Mouse (Mus musculus) frontal cortex, postnatal 10 days (tissue): ENCODE measurements at regions not wholly inside any gene's neighbourhood (a gene's known extent, or its start where the extent isn't known, plus 50 kb on each side); places are given as distances from the start of the nearest gene placed in this dataset.
A peak's percentile ranks its signal among the peaks of the same experiment; 100 is the strongest.

ENCODE experiments used
- DNase-seq, 2 experiments: peaks; one replicate each; pipeline ENCODE4 v3.0.0; 2022; ENCODE audit warnings: low spot score in 2 of 2, mixed read lengths in 1 of 2

DNA sequence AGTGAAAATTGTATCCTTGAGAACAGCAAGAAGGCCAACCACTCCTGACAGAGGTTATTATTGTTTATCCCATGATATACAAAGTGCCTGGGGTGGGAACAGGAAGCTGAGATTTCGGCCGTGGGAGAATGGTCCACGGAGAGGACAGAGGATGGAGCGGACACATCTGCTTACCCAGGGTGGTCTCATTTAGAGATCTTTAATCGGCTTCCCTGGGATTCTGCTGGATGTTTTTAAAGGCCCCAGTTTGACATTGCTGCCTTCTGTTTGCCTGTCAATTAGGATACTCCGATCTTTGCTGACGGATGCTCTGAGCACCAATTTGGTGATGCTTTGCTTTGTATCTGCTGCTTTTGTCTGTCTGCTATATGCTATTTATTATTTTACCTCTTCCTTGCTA, 803.5 kb downstream of the Tmem132b start:
- no peak for DNase-seq

- no peak for DNase-seq
Measured at GRCm38 (mm10) chr5:126335553-126336520, 804.3 kb downstream of the Tmem132b start.

- no peak for DNase-seq
Measured at GRCm38 (mm10) chr5:126337884-126338283, 806.3 kb downstream of the Tmem132b start.

DNA sequence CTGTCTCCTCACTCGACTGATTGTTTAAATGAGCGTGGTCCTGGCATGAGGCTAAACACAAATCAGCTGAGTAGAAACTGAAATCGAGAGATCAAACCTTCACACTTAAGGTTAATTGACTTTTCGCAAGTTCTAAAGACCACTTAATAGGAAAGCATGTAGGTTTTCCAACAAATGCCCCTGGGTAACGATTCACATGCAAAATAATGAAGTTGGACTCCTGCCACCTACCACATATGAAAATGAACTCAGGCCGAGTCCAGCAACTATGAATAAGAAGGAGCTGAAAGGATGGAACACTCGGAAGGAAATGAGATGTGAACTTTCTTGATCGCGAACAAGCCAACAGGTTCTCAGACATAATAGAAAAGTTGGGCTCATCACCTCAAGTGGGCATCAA, 812.0 kb downstream of the Tmem132b start:
- no peak for DNase-seq

GRCm38 (mm10) chr5:126350936-126351335, 819.4 kb downstream of the Tmem132b start:
- no peak for DNase-seq

GRCm38 (mm10) chr5:126369436-126369835, 837.9 kb downstream of the Tmem132b start:
- DNase-seq, result no peak

DNA sequence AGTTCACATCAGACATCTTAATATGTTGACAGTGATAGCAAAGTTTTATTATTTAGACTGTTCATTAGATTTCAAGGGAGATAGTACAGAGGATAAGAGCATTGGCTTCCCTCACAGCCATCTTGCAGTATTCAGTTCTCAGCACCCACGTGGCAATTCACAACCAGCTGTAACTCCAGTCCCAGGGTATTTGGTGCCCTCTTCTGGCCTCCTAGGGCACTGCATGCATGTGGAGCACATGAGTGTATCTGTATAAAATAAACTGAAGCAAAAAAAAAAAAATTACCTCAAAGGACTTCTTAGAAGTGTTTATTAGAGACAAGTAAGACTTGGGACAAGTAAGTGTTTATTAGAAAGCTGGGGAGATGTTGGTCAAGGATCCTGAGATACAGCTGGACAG, 849.3 kb upstream of the Tmem132c start:
- DNase-seq, result no peak

DNA sequence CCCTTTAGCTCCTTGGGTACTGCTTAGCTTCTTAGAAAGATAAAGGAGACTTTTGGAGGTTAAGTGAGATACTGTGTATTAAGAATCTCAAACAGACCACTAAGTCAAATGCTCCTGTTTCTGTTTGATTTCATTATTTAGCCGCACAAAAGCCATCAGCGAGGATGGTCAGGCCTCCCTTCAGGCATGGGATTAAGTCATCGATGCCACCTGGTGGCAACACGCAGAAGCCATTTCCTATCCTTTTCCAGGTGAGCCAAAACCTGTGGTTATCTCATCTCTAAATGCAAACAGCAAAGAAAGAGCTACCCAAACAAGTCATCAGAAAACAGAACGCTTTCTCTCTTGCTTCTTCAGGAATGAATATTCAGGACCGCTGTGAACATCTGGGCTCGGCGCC, 846.3 kb upstream of the Tmem132c start:
- DNase-seq, result no peak

DNA sequence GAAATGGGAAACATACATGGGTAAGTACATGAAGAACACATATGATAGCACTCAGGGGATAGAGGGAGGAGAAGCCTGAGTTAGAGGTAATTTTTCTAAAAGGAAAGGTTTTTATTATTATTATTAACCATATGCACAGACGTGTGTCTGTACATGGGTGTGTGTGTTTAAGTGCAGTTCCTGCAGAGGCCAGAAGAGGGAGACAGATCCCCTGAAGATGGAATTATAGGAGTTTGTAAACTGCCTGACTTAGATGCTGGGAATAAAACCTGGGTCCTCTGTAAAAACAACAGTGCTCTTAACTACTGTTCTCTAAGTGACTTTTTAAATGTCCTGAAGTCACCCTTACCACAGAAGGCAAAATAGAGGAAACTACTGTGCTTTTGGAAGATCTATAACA, 809.9 kb upstream of the Tmem132c start:
- no peak for DNase-seq

DNA sequence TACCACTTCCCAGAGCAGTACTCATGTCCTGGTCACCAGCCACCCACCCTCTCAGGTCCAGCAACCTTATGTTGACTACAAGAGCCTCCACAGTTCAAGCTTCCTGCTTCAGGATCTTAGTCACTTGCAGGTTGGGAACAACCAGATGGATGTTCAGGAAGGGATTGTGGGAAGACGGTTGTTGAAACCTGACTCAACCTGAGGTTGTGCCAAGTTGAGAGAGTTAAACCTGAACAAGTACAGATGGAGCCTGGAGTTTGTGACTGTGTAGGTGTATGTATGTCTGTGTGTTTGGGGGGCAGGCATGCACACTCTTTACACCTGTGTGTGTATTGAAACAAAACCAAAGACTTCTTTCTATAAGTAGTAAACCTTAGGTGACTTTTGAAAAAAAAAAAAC, 802.9 kb upstream of the Tmem132c start:
- DNase-seq, result no peak

GRCm38 (mm10) chr5:126440516-126440915, 801.1 kb upstream of the Tmem132c start:
- DNase-seq, result no peak

DNA sequence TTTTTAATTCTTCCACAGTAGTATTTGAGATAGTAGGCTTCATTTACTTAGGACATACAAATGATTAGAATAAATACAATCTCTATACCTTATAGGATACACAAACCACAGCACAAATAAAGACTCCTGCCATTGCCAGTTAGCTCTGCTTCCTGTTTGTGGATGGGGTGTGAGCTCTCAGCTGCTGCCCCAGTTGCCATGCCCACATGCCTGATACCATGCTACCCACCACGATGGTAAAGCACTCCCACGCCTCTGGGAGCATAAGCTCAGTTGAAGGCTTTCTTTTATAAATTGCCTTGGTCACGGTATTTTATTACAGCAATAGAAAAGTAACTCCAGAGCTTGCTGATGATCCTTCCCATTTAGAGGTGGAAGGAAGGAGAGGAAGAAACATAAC, 765.8 kb upstream of the Tmem132c start:
- DNase-seq, result no peak

DNA sequence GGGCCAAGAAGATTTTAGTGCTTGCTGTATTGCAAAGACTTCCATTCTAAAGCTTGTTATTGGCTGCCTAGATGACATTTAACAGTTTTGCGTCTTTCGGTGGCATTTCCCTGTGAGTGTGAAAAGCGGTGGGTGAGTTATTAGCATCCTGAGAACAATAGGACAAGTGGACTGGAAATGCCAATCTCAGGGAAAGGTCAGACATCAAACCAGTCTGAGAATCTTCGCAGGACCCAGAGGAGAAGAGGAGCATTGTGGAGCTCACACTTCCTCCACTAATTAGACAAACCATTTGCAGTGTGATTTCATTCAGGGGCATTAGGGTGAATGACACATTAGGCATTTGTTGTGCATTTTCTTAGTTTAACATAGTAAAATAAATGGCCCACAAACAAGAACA, 719.5 kb upstream of the Tmem132c start:
- DNase-seq, result no peak

DNA sequence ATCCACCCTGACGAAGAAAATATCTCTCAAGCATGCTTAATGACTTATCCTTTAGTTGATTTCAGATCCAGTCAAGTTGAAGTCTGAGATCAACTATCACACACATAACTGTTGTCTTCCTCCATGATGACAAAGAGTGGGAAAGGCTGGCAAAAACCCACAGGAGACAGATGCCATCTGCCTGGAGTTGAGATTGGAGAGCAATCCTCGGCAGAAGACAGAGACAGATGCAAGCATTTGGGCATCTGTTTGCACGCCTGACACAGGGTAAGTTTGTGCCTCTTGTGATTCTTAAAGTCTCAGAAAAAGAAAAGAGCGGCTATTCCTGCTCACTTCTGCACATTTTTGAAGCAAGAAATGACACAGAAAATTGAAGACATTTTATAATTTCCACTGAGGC, 715.7 kb upstream of the Tmem132c start:
- DNase-seq, result peak; percentile 8 to 9

DNA sequence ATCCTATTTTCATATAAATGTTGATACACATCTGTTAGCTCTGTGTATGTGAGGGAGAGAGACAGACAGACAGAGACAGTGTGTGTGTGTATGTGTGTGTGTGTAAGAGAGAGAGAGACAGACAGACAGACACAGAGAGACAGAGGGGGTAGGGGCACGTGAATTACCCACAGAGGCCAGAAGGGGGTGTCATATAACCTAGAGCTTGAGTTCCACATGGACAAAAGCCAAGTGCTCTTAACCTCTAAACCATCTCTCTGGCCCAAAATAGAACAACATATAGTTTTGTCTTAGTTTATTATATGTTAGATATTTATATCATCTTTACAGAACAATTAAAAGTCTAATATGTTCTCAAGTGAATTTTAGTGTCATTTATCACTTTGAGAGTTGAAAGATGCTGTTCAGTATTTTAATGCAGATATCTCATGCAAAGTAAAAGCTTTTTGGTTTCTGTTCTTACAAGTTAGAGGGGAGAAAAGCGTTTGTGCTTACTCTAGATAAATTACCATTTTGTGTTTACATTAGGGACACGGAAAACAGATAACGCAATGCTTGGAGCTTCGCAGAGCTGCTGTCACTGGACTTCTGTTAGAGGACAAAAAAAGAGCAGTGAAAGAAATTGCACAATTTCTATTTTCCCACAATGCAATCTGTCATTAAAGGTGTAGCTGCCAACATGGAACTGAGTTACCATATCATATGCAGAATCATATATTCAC, 710.6 kb upstream of the Tmem132c start:
- DNase-seq, result no peak

GRCm38 (mm10) chr5:126531528-126531894, 710.1 kb upstream of the Tmem132c start:
- DNase-seq, result no peak

DNA sequence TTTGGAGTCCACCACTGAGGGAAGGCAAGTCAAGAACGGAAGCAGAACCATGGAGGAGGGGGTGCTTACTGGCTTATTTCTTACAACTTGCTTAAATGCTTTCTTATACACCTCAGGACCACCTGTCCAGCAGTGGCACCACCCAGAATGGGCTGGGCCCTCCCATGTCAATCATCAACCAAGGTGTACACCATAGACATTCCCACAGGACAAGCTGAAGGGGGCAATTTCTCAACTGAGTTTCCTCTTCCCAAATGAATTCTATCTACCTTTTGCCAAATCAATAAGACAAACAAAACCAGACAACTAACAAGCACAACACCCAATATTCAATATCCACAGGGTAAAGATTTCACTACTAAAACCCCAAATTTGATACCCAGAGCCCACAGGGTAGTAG, 709.6 kb upstream of the Tmem132c start:
- DNase-seq, result no peak

- DNase-seq, result no peak
Measured at GRCm38 (mm10) chr5:126538072-126538471, 703.5 kb upstream of the Tmem132c start.

- DNase-seq, result no peak
Measured at GRCm38 (mm10) chr5:126544261-126544976, 697.2 kb upstream of the Tmem132c start.

DNA sequence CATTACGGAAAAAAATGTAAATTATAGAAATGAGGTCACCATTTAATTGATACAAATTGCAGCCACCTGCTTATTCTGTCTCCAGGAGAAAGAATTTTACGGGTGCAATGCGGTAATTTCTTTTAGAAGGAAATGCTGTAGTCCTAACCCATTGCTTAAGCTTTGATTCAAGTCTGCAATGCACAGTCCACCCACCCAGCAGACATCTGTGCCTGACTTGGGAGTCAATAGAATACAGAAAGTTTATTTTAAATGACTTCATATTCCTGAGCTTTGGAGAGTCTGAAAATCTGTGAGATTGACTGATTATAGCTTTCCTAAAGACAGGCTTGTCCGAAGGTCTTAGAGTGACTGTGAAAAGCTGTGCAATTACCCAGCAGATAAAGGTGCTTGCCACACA, 693.8 kb upstream of the Tmem132c start:
- DNase-seq, result no peak

- no peak for DNase-seq
Measured at GRCm38 (mm10) chr5:126551676-126552075, 689.9 kb upstream of the Tmem132c start.

DNA sequence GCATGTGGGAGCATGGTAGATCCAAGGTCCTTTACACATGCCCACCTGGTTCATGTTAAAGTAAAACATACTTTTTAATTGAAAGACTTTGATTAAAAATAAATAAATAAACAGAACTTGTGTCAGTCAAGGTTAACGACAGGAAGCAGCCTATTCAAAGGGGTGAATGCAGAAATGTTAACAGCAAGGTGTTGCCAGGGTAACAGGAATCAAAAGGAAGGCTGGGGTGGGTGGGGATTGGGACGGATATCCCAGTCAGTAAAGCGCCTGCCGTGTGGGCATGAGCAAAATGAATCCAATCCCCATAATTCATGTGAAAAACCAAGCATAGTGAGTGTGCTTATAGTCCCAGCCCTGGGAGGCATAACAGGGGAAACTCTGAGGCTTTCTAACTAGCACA, 682.6 kb upstream of the Tmem132c start:
- no peak for DNase-seq
